Mouse (Mus musculus): ENCODE data around the gene Dock4. TPM values are rescaled to one million over a fixed set of nuclear protein-coding genes. Genes with fewer than 3 reads are reported as not detected.

The Dock4 gene
- polyA plus RNA-seq, 1 experiment from 2014 or later, result 13.3 TPM

DNA sequence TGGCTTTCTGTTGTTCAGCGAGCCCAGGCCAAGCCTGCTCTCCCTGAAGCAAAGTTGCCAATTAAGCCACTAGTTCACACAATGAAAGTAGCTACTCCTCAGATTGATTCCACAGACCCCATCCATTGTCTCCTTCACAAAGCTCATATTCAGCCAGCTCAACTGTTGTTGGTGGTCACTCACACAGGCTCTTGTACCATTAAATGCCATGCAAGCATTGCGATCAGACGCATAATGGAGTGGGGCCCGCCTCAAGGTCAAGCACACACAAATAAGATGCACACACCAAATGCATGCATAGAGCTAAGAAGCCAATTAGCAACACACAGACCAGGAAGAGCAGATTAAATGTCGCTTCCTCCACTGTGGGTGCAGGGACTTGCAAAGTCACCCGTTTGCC is 391.2 kb downstream of the Dock4 start:
- WGBS, result 89% methylated on average over 6 of the region's 6 CpGs
- ATAC-seq (ENCODE audit: low FRiP score, low TSS enrichment), result no peak
- Histone ChIP-seq H3K4me2 (replicated peaks; ENCODE audit: low read depth, low read length) (no peak overlapping the region), H3K27me3 (ENCODE audit: insufficient read depth, low read length) (no peaks in the 10 kb centered on the region), H3K27ac (ENCODE audit: low read length) (no peak overlapping the region), H3K4me1 (ENCODE audit: insufficient read depth, low read length) (no peaks in the 10 kb centered on the region), H3K4me3 (ENCODE audit: low read length) (no peak overlapping the region), H3K9ac (replicated peaks; ENCODE audit: low read length) (no peak overlapping the region), H3K9me3 (ENCODE audit: low read length) (no peaks in the 10 kb centered on the region), H3K36me3 (ENCODE audit: insufficient read depth, low read length) (no peaks in the 10 kb centered on the region)

DNA sequence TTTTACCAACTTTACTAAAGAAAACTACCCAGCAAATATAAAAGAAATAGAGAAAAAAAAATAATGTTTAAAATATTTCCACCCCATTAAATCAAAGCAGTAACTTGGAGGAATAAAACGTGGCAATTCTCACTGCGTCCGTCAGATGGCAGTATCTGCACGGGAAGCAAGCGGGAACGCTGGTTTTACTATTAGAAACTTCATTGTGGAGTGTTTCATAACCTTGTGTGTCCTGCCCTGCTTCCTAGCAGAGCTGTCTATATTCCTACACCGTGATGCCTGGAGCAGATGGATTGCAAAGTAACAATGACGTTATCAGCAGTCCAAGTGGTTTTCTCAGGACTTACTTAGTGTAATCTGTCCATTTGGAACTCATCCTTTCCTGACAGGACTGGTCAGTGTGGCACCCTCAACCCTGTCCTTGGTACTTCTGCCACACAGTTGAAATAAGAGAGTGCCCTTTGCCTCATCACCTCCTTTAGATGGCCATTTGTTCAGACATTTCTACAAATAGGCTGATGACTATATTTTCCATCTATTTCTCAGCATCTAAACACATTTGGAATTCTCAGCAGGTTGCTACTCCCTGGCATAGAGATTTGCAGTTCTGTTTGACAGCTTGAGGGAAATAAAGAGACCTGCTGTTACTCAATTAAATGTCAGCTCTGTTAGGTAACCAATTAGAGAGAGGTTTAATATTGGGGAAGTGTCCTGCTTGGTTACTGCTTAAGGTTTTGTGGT is 392.0 kb downstream of the Dock4 start:
- peak; percentile 57; the same call in 1 of the 2 replicates for ATAC-seq (ENCODE audit: low FRiP score, low TSS enrichment)
- H3K4me2 ChIP-seq (replicated peaks; ENCODE audit: low read depth, low read length), result no peak overlapping the region
- H3K4me3 ChIP-seq (ENCODE audit: low read length), result no peak overlapping the region
- no peaks in the 10 kb centered on the region for H3K4me1 ChIP-seq (ENCODE audit: insufficient read depth, low read length)
- no peaks in the 10 kb centered on the region for H3K9me3 ChIP-seq (ENCODE audit: low read length)
- 4% methylated on average over 8 of the region's 8 CpGs for WGBS
- no peak overlapping the region for H3K27ac ChIP-seq (ENCODE audit: low read length)
- H3K36me3 ChIP-seq (ENCODE audit: insufficient read depth, low read length), result no peaks in the 10 kb centered on the region
- H3K9ac ChIP-seq (replicated peaks; ENCODE audit: low read length), result no peak overlapping the region
- H3K27me3 ChIP-seq (ENCODE audit: insufficient read depth, low read length), result no peaks in the 10 kb centered on the region

DNA sequence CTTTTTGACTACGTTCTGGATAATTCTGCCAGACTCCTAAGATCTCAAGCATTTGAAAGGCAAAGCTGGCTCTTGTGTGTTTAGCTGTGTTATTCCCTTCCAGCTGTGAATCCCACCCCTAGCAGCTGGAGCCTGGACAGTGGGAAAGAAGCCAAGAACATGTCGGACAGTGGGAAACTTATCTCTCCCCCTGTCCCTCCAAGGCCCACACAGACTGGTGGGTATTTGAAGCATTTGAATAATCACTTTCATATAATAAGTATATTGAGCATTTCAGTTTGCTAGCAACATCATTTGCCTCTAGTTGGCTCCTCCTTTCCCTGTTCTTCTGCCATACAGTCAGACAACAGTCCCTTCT is 392.6 kb downstream of the Dock4 start:
- Histone ChIP-seq H3K36me3 (ENCODE audit: insufficient read depth, low read length) (no peaks in the 10 kb centered on the region), H3K27ac (ENCODE audit: low read length) (no peak overlapping the region), H3K4me3 (ENCODE audit: low read length) (no peak overlapping the region), H3K4me2 (replicated peaks; ENCODE audit: low read depth, low read length) (no peak overlapping the region), H3K9me3 (ENCODE audit: low read length) (no peaks in the 10 kb centered on the region), H3K9ac (replicated peaks; ENCODE audit: low read length) (no peak overlapping the region), H3K4me1 (ENCODE audit: insufficient read depth, low read length) (no peaks in the 10 kb centered on the region), H3K27me3 (ENCODE audit: insufficient read depth, low read length) (no peaks in the 10 kb centered on the region)
- 68% methylated on average over 2 of the region's 2 CpGs for WGBS
- ATAC-seq (ENCODE audit: low FRiP score, low TSS enrichment), result no peak

GRCm38 (mm10) chr12:40838940-40839339 is 393.2 kb downstream of the Dock4 start:
- ATAC-seq (ENCODE audit: low FRiP score, low TSS enrichment), result no peak
- no peak overlapping the region for H3K9ac ChIP-seq (replicated peaks; ENCODE audit: low read length)
- H3K27me3 ChIP-seq (ENCODE audit: insufficient read depth, low read length), result no peaks in the 10 kb centered on the region
- H3K4me3 ChIP-seq (ENCODE audit: low read length), result no peak overlapping the region
- H3K27ac ChIP-seq (ENCODE audit: low read length), result no peak overlapping the region
- no peaks in the 10 kb centered on the region for H3K36me3 ChIP-seq (ENCODE audit: insufficient read depth, low read length)
- H3K4me1 ChIP-seq (ENCODE audit: insufficient read depth, low read length), result no peaks in the 10 kb centered on the region
- no peak overlapping the region for H3K4me2 ChIP-seq (replicated peaks; ENCODE audit: low read depth, low read length)
- 84% methylated on average over 5 of the region's 5 CpGs for WGBS
- H3K9me3 ChIP-seq (ENCODE audit: low read length), result no peaks in the 10 kb centered on the region

- Histone ChIP-seq H3K27ac (ENCODE audit: low read length) (no peak overlapping the region), H3K9ac (replicated peaks; ENCODE audit: low read length) (no peak overlapping the region), H3K4me2 (replicated peaks; ENCODE audit: low read depth, low read length) (no peak overlapping the region), H3K9me3 (ENCODE audit: low read length) (no peaks in the 10 kb centered on the region), H3K36me3 (ENCODE audit: insufficient read depth, low read length) (no peaks in the 10 kb centered on the region), H3K27me3 (ENCODE audit: insufficient read depth, low read length) (no peaks in the 10 kb centered on the region), H3K4me1 (ENCODE audit: insufficient read depth, low read length) (no peaks in the 10 kb centered on the region), H3K4me3 (ENCODE audit: low read length) (no peak overlapping the region)
- ATAC-seq (ENCODE audit: low FRiP score, low TSS enrichment), result no peak
- WGBS, result 73% methylated on average over 4 of the region's 4 CpGs
Measured at GRCm38 (mm10) chr12:40839817-40840216, 394.1 kb downstream of the Dock4 start.

- Histone ChIP-seq H3K4me1 (ENCODE audit: insufficient read depth, low read length) (no peaks in the 10 kb centered on the region), H3K27me3 (ENCODE audit: insufficient read depth, low read length) (no peaks in the 10 kb centered on the region), H3K27ac (ENCODE audit: low read length) (no peak overlapping the region), H3K4me2 (replicated peaks; ENCODE audit: low read depth, low read length) (no peak overlapping the region), H3K9me3 (ENCODE audit: low read length) (no peaks in the 10 kb centered on the region), H3K9ac (replicated peaks; ENCODE audit: low read length) (no peak overlapping the region), H3K36me3 (ENCODE audit: insufficient read depth, low read length) (peaks cover 2% of the 10 kb centered on the region; the same call in 1 of the 2 replicates), H3K4me3 (ENCODE audit: low read length) (no peak overlapping the region)
- WGBS, result 84% methylated on average over 10 of the region's 10 CpGs
- ATAC-seq (ENCODE audit: low FRiP score, low TSS enrichment), result no peak
Measured at GRCm38 (mm10) chr12:40842251-40842988, 396.7 kb downstream of the Dock4 start.

DNA sequence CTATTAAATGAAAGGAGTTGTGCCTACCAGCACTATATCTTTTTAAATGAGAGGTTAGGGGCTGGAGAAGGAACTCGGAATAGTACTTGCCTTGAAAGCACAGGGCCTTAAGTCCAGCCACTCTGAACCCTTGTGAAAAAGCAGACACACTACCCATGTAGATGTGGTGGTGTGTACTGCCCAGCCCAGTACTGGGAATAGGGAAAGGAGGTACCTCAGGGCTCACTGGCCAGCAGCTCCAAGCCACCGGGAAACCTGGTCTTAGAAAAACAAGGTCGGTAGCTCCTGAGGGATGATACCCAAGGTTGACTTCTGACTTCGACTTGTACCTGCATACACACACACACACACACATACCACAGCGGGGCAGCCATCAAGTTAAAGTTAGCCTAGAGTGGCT is 397.2 kb downstream of the Dock4 start:
- Histone ChIP-seq H3K9ac (replicated peaks; ENCODE audit: low read length) (no peak overlapping the region), H3K27ac (ENCODE audit: low read length) (no peak overlapping the region), H3K36me3 (ENCODE audit: insufficient read depth, low read length) (peaks cover 2% of the 10 kb centered on the region; the same call in 1 of the 2 replicates), H3K4me2 (replicated peaks; ENCODE audit: low read depth, low read length) (no peak overlapping the region), H3K4me1 (ENCODE audit: insufficient read depth, low read length) (no peaks in the 10 kb centered on the region), H3K9me3 (ENCODE audit: low read length) (no peaks in the 10 kb centered on the region), H3K4me3 (ENCODE audit: low read length) (no peak overlapping the region), H3K27me3 (ENCODE audit: insufficient read depth, low read length) (no peaks in the 10 kb centered on the region)
- ATAC-seq (ENCODE audit: low FRiP score, low TSS enrichment), result no peak
- 74% methylated on average over 5 of the region's 5 CpGs for WGBS

DNA sequence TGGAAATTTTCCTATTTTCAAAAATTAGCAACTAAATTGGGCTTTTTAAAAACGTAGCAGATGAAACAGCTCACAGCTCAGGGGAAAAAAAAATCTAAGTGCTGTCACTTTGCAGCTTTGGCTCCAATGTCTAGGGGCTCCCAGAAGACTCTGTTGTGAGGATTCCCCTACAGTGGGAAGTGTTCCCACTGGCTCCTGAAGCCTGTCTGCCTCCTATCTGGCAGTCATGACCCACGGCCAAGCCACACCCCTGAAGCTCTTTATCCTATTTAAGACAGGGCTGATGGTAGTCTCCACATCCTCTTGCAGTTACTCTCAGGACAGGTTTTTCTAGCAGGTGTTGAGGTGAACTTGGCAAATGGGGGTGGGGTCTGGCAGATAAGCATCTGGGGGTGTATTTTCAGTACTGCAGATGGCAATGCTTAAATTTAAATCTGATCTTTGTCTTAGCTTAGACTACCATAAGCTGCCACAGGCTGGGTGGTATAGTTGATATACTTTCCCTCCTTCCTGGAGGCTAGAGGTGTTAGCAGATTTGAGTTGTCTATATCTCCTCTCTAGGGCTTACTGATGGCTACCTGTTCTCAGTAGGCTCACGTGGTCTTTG is 397.8 kb downstream of the Dock4 start:
- 59% methylated on average over 3 of the region's 3 CpGs for WGBS
- ATAC-seq (ENCODE audit: low FRiP score, low TSS enrichment), result no peak

DNA sequence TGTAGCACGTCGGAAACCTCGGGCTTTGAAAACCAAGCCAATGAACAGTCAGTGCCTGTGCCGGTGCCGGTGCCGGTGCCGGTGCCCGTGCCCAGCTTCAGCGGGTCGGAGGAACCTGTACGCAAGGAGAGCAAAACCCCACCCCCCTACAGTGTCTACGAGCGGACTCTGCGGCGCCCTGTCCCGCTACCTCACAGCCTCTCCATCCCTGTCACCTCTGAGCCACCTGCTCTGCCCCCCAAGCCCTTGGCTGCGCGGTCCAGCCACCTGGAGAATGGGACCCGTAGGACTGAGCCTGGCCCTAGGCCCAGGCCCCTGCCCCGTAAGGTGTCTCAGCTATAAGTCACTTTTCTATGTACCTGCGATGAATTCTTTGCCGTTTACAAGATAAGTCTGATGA is 398.6 kb downstream of the Dock4 start:
- ATAC-seq (ENCODE audit: low FRiP score, low TSS enrichment), result 0 out of 2 replicates have a peak, but pooled peaks have one; percentile 46
- Histone ChIP-seq H3K27ac (ENCODE audit: low read length) (no peak overlapping the region), H3K4me3 (ENCODE audit: low read length) (no peak overlapping the region), H3K4me2 (replicated peaks; ENCODE audit: low read depth, low read length) (no peak overlapping the region), H3K9me3 (ENCODE audit: low read length) (no peaks in the 10 kb centered on the region), H3K9ac (replicated peaks; ENCODE audit: low read length) (no peak overlapping the region), H3K27me3 (ENCODE audit: insufficient read depth, low read length) (no peaks in the 10 kb centered on the region), H3K36me3 (ENCODE audit: insufficient read depth, low read length) (peaks cover 2% of the 10 kb centered on the region; the same call in 1 of the 2 replicates), H3K4me1 (ENCODE audit: insufficient read depth, low read length) (no peaks in the 10 kb centered on the region)
- WGBS, result 91% methylated on average over 22 of the region's 22 CpGs

More for the DNA sequence above, 397.8 kb downstream of the Dock4 start:
- no peak overlapping the region for H3K27ac ChIP-seq (ENCODE audit: low read length)
- H3K4me2 ChIP-seq (replicated peaks; ENCODE audit: low read depth, low read length), result no peak overlapping the region
- H3K27me3 ChIP-seq (ENCODE audit: insufficient read depth, low read length), result no peaks in the 10 kb centered on the region
- no peaks in the 10 kb centered on the region for H3K9me3 ChIP-seq (ENCODE audit: low read length)
- peaks cover 2% of the 10 kb centered on the region; the same call in 1 of the 2 replicates for H3K36me3 ChIP-seq (ENCODE audit: insufficient read depth, low read length)
- no peak overlapping the region for H3K4me3 ChIP-seq (ENCODE audit: low read length)
- no peaks in the 10 kb centered on the region for H3K4me1 ChIP-seq (ENCODE audit: insufficient read depth, low read length)
- H3K9ac ChIP-seq (replicated peaks; ENCODE audit: low read length), result no peak overlapping the region

Data from kidney, embryonic 16.5 days (tissue).